Comparison of ENCODE assay signal across 8 mouse cellular contexts in genomic region chr7:101820295-101821030, GRCm38 (mm10). TPM values are rescaled to one million over a fixed set of nuclear protein-coding genes. Genes with fewer than 3 reads are reported as not detected.
DNase-seq lines count a peak whose midpoint lies in the region; ATAC-seq lines count a peak whose summit lies in the region.

No protein-coding gene starts in this region.

- peaks cover 26% of the 10 kb centered on the region for H3K36me3 ChIP-seq in kidney, embryonic 15.5 days
- H3K36me3 ChIP-seq in hindbrain, embryonic 14.5 days (replicated peaks; ENCODE audit: control insufficient read depth, insufficient read depth), result no peaks in the 10 kb centered on the region

- H3K27ac ChIP-seq in kidney, embryonic 15.5 days, result no peak overlapping the region
- no peak overlapping the region for H3K27ac ChIP-seq in brown adipose tissue, adult 24 weeks (replicated peaks; ENCODE audit: low read depth, low read length)
- H3K27ac ChIP-seq in hindbrain, embryonic 14.5 days, result no peak overlapping the region

- H3K9ac ChIP-seq in kidney, embryonic 15.5 days, result no peak overlapping the region
- H3K9ac ChIP-seq in hindbrain, embryonic 14.5 days, result 0 out of 2 replicates have a peak overlapping the region, but pooled peaks have one; percentile 39

- peaks cover 78% of the 10 kb centered on the region for H3K27me3 ChIP-seq in kidney, embryonic 15.5 days
- H3K27me3 ChIP-seq in hindbrain, embryonic 14.5 days (ENCODE audit: control insufficient read depth, insufficient read depth, low read length), result peaks cover 81% of the 10 kb centered on the region

- WGBS in kidney, embryonic 15.5 days, result 3% methylated on average over 35 of the region's 35 CpGs
- 3% methylated on average over 35 of the region's 35 CpGs for WGBS in hindbrain, embryonic 14.5 days

- ATAC-seq in kidney, embryonic 15.5 days (replicated peaks; ENCODE audit: low FRiP score), result no peak
- no peak for ATAC-seq in hindbrain, embryonic 14.5 days (ENCODE audit: low FRiP score)
- ATAC-seq in activated CD4-positive, CD25-positive, alpha-beta regulatory T cell, adult 4 months, result no peak

- peak overlapping the region; percentile 48 for H3K4me3 ChIP-seq in kidney, embryonic 15.5 days (replicated peaks)
- H3K4me3 ChIP-seq in brown adipose tissue, adult 24 weeks (ENCODE audit: insufficient read depth, low read depth, low read length), result peak overlapping the region; percentile 51
- H3K4me3 ChIP-seq in hindbrain, embryonic 14.5 days (replicated peaks; ENCODE audit: low read length), result peak overlapping the region; percentile 32

- peak overlapping the region; percentile 93 for H3K4me2 ChIP-seq in kidney, embryonic 15.5 days
- H3K4me2 ChIP-seq in hindbrain, embryonic 14.5 days (replicated peaks), result peak overlapping the region; percentile 72

- no peak for DNase-seq in kidney, adult 8-10 months
- DNase-seq in hindbrain, embryonic 14.5 days (ENCODE audit: low spot score), result no peak
- peak; percentile 40 for DNase-seq in naive thymus-derived CD4-positive, alpha-beta T cell, adult 2 months (ENCODE audit: low read depth)
- DNase-seq in ovary, postnatal 14 days (ENCODE audit: low spot score), result no peak
- DNase-seq in layer of hippocampus, adult 18-20 months (ENCODE audit: low spot score in 2 of 2), result no peak

- no peaks in the 10 kb centered on the region for H3K9me3 ChIP-seq in kidney, embryonic 15.5 days (replicated peaks)
- no peaks in the 10 kb centered on the region for H3K9me3 ChIP-seq in hindbrain, embryonic 14.5 days (ENCODE audit: control insufficient read depth, low read length)

- peaks cover 51% of the 10 kb centered on the region for H3K4me1 ChIP-seq in kidney, embryonic 15.5 days
- 0 out of 2 replicates have a peak, but pooled peaks cover 2% of the 10 kb centered on the region for H3K4me1 ChIP-seq in brown adipose tissue, adult 24 weeks (ENCODE audit: control insufficient read depth, insufficient read depth, insufficient read length, low read length)
- peaks cover 9% of the 10 kb centered on the region; the same call in 1 of the 2 replicates for H3K4me1 ChIP-seq in hindbrain, embryonic 14.5 days (replicated peaks; ENCODE audit: control insufficient read depth, insufficient read depth, low read length)

RNA-seq across cellular contexts. Expression of gene Phox2a, which starts 2.4 kb away (rescaled TPM):
- 0.72 and 1.9 TPM in 2 replicates for polyA plus RNA-seq in kidney, embryonic 15.5 days (2015; fragmentation: Nextera tagmentation; extraction: Ambion mirVana)
- polyA plus RNA-seq in brown adipose tissue, adult 24 weeks (2012; ENCODE audit: insufficient read depth, insufficient read length, missing spikeins), result not detected in 2 replicates
- polyA plus RNA-seq in hindbrain, embryonic 14.5 days (2014; fragmentation: Nextera tagmentation; extraction: Ambion mirVana), result 3.5 TPM in 2 replicates
- not detected for polyA plus RNA-seq in activated CD4-positive, CD25-positive, alpha-beta regulatory T cell, adult 4 months (2017; shearing (Covaris generic))
- total RNA-seq in layer of hippocampus, adult 18-20 months (2021), result not detected

RNA-seq across cellular contexts. Expression of gene Inppl1, which starts 17.6 kb away (rescaled TPM):
- polyA plus RNA-seq in kidney, embryonic 15.5 days (2015; fragmentation: Nextera tagmentation; extraction: Ambion mirVana), result 49.9 and 52.1 TPM in 2 replicates
- 34.7 and 48.3 TPM in 2 replicates for polyA plus RNA-seq in brown adipose tissue, adult 24 weeks (2012; ENCODE audit: insufficient read depth, insufficient read length, missing spikeins)
- polyA plus RNA-seq in hindbrain, embryonic 14.5 days (2014; fragmentation: Nextera tagmentation; extraction: Ambion mirVana), result 7.8 and 10.5 TPM in 2 replicates
- polyA plus RNA-seq in activated CD4-positive, CD25-positive, alpha-beta regulatory T cell, adult 4 months (2017; shearing (Covaris generic)), result 1 to 10 TPM; 1.5 to 2.6 TPM
- total RNA-seq in layer of hippocampus, adult 18-20 months (2021), result 10 to 100 TPM; 23.0 to 31.1 TPM

RNA-seq across cellular contexts. Expression of gene Folr2, which starts 36.5 kb away (rescaled TPM):
- polyA plus RNA-seq in kidney, embryonic 15.5 days (2015; fragmentation: Nextera tagmentation; extraction: Ambion mirVana), result 1.8 and 2.3 TPM in 2 replicates
- polyA plus RNA-seq in brown adipose tissue, adult 24 weeks (2012; ENCODE audit: insufficient read depth, insufficient read length, missing spikeins), result 16.1 and 22.7 TPM in 2 replicates
- 1.2 and 3.3 TPM in 2 replicates for polyA plus RNA-seq in hindbrain, embryonic 14.5 days (2014; fragmentation: Nextera tagmentation; extraction: Ambion mirVana)
- polyA plus RNA-seq in activated CD4-positive, CD25-positive, alpha-beta regulatory T cell, adult 4 months (2017; shearing (Covaris generic)), result not detected
- total RNA-seq in layer of hippocampus, adult 18-20 months (2021), result under 1 TPM in 1 of 2 experiments, not detected in 1; 0.40 TPM

RNA-seq across cellular contexts. Expression of gene Anapc15, which starts 43.1 kb away (rescaled TPM):
- 75.1 and 78.9 TPM in 2 replicates for polyA plus RNA-seq in kidney, embryonic 15.5 days (2015; fragmentation: Nextera tagmentation; extraction: Ambion mirVana)
- 36.9 and 39.2 TPM in 2 replicates for polyA plus RNA-seq in brown adipose tissue, adult 24 weeks (2012; ENCODE audit: insufficient read depth, insufficient read length, missing spikeins)
- 63.0 and 65.5 TPM in 2 replicates for polyA plus RNA-seq in hindbrain, embryonic 14.5 days (2014; fragmentation: Nextera tagmentation; extraction: Ambion mirVana)
- 10 to 100 TPM; 47.2 to 61.9 TPM for polyA plus RNA-seq in activated CD4-positive, CD25-positive, alpha-beta regulatory T cell, adult 4 months (2017; shearing (Covaris generic))
- total RNA-seq in layer of hippocampus, adult 18-20 months (2021), result 10 to 100 TPM; 30.5 to 34.9 TPM

RNA-seq across cellular contexts. Expression of gene Folr1, which starts 50.1 kb away (rescaled TPM):
- 51.0 and 63.0 TPM in 2 replicates for polyA plus RNA-seq in kidney, embryonic 15.5 days (2015; fragmentation: Nextera tagmentation; extraction: Ambion mirVana)
- not detected in 2 replicates for polyA plus RNA-seq in brown adipose tissue, adult 24 weeks (2012; ENCODE audit: insufficient read depth, insufficient read length, missing spikeins)
- 43.0 and 69.7 TPM in 2 replicates for polyA plus RNA-seq in hindbrain, embryonic 14.5 days (2014; fragmentation: Nextera tagmentation; extraction: Ambion mirVana)
- not detected for polyA plus RNA-seq in activated CD4-positive, CD25-positive, alpha-beta regulatory T cell, adult 4 months (2017; shearing (Covaris generic))
- total RNA-seq in layer of hippocampus, adult 18-20 months (2021), result 1 to 10 TPM in 1 of 2 experiments, under 1 TPM in 1; 0.76 to 3.0 TPM
